16 mouse cellular contexts compared by ENCODE assay signal in genomic region chr14:82112851-82113250, GRCm38 (mm10).
"Had no signal": no experiment of that assay in that cellular context is flagged by ENCODE, and none has a peak within 500 bp of the region (broad histone marks: within the 10 kb centered on the region; RNA-seq: fewer than 3 reads in every experiment).

No protein-coding gene starts in this region.

- H3K36me3 ChIP-seq: neural tube, embryonic 13.5 days; neural tube, embryonic 15.5 days; stomach, embryonic 15.5 days had no signal

- H3K4me2 ChIP-seq: neural tube, embryonic 13.5 days; neural tube, embryonic 15.5 days; stomach, embryonic 15.5 days had no signal

- H3K27me3 ChIP-seq: neural tube, embryonic 13.5 days; neural tube, embryonic 15.5 days; stomach, embryonic 15.5 days had no signal

- H3K27ac ChIP-seq: neural tube, embryonic 13.5 days; neural tube, embryonic 15.5 days; stomach, embryonic 15.5 days; stomach, postnatal 0 days had no signal

- H3K9ac ChIP-seq: neural tube, embryonic 13.5 days; neural tube, embryonic 15.5 days; stomach, embryonic 15.5 days had no signal

- H3K9me3 ChIP-seq: neural tube, embryonic 13.5 days; neural tube, embryonic 15.5 days; stomach, embryonic 15.5 days had no signal

- H3K4me1 ChIP-seq: neural tube, embryonic 13.5 days; neural tube, embryonic 15.5 days; stomach, embryonic 15.5 days had no signal

- DNase-seq: retina, postnatal 1 day; right cerebral cortex, adult 18-20 months; right cerebral cortex, postnatal 14 days; right cerebral cortex, postnatal 25 days; right cerebral cortex, postnatal 4 days; spleen, adult 18-20 months; thymus, adult 18-20 months; thymus, adult 2 months; thymus, postnatal 14 days; thymus, postnatal 25 days; thymus, postnatal 36 days; thymus, postnatal 4 days had no signal

- H3K4me3 ChIP-seq: neural tube, embryonic 13.5 days; neural tube, embryonic 15.5 days; stomach, embryonic 15.5 days had no signal
